Mouse (Mus musculus) limb, embryonic 11.5 days (tissue): Measurements from ENCODE around the gene Mapk6. TPM values are rescaled to one million over a fixed set of nuclear protein-coding genes. Genes with fewer than 3 reads are reported as not detected.

Experiments used
- ATAC-seq: fragments of 200-750 bp; cut with Nextera tagmentation; 2 replicates; pipeline ENCODE4 v1.8.0; 2017; ENCODE audit warnings: low read depth; ENCODE audit not compliant: insufficient number of reproducible peaks, low FRiP score, low TSS enrichment
- DNase-seq: peaks from one replicate; pipeline ENCODE4 v3.0.0-alpha.2; 2015; ENCODE audit warnings: low spot score
- H3K27ac ChIP-seq: fragments of 300-500 bp; sonication (generic); replicated peaks from 2 replicates; pipeline ENCODE4 v1.5.1; 2014; ENCODE audit warnings: low read depth, mild to moderate bottlenecking, low read length
- H3K27me3 ChIP-seq: fragments of 300-500 bp; sonication (generic); 2 replicates; pipeline ENCODE4 v1.6.1; 2014; ENCODE audit warnings: mild to moderate bottlenecking, low read length, mixed read lengths; ENCODE audit not compliant: control insufficient read depth, insufficient read depth
- H3K36me3 ChIP-seq: fragments of 300-500 bp; sonication (generic); 2 replicates; pipeline ENCODE4 v1.6.1; 2014; ENCODE audit warnings: mild to moderate bottlenecking, low read length, moderate library complexity, mixed read lengths; ENCODE audit not compliant: control insufficient read depth, insufficient read depth
- H3K4me1 ChIP-seq: fragments of 300-500 bp; sonication (generic); 2 replicates; pipeline ENCODE4 v1.6.1; 2014; ENCODE audit warnings: low read length, mixed read lengths; ENCODE audit not compliant: control insufficient read depth, insufficient read depth
- H3K4me2 ChIP-seq: fragments of 300-500 bp; sonication (generic); 2 replicates; pipeline ENCODE4 v1.6.1; 2014; ENCODE audit warnings: low read depth, mild to moderate bottlenecking, moderate library complexity; ENCODE audit not compliant: severe bottlenecking
- H3K4me3 ChIP-seq: fragments of 300-500 bp; sonication (generic); 2 replicates; pipeline ENCODE4 v1.5.1; 2014; ENCODE audit warnings: low read depth, low read length
- H3K9ac ChIP-seq: fragments of 300-500 bp; sonication (generic); 2 replicates; pipeline ENCODE4 v1.6.1; 2014; ENCODE audit warnings: mild to moderate bottlenecking, low read length
- H3K9me3 ChIP-seq: fragments of 300-500 bp; sonication (generic); 2 replicates; pipeline ENCODE4 v1.6.1; 2016; ENCODE audit warnings: low read length; ENCODE audit not compliant: control insufficient read depth
- WGBS: fragments of 180-500 bp; shearing (Covaris S2); extraction: QIAGEN DNeasy Blood & Tissue Kit; methylation state at CpG from one replicate; pipeline ENCODE4 v1.1.7; 2014; 5-methylcytosine and 5-hydroxymethylcytosine counted together
- polyA plus RNA-seq: library from polyadenylated mRNA; unstranded; fragments of >200 nt; fragmentation: Nextera tagmentation; extraction: Ambion mirVana; gene quantifications from 2 replicates; pipeline ENCODE4 v1.2.1, GENCODE M21; 2014

Gene Mapk6
- polyA plus RNA-seq, 1 experiment from 2014 or later = 151 TPM

GRCm38 (mm10) chr9:75429040-75429439, 19.2 kb upstream of the Mapk6 start:
- H3K4me2 ChIP-seq = no peak overlapping the region
- WGBS = 84% methylated on average over 2 of the region's 2 CpGs
- peaks cover 4% of the 10 kb centered on the region for H3K4me1 ChIP-seq
- H3K27ac ChIP-seq = no peak overlapping the region
- no peak overlapping the region for H3K4me3 ChIP-seq
- DNase-seq (no peak), ATAC-seq (no peak)
- no peaks in the 10 kb centered on the region for H3K27me3 ChIP-seq
- no peaks in the 10 kb centered on the region for H3K36me3 ChIP-seq
- no peak overlapping the region for H3K9ac ChIP-seq
- no peaks in the 10 kb centered on the region for H3K9me3 ChIP-seq

DNA sequence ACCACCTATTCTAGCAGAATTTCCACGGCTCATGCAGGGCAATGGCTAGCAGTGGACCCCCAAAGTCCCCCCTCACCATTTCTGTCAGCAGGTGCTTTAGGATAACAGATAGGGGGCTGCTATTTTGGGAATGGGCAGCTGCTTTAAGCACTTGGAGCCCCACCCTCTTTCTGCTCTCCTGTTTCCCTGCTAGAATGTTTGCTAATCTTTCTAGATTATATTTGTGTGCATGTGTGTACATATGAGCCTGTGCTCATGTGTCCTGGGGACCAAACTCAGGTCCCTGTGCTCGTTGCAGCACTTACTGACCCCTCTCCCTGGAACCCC, 18.4 kb upstream of the Mapk6 start:
- H3K4me2 ChIP-seq = no peak overlapping the region
- H3K27me3 ChIP-seq = no peaks in the 10 kb centered on the region
- H3K36me3 ChIP-seq = no peaks in the 10 kb centered on the region
- H3K27ac ChIP-seq = no peak overlapping the region
- H3K9me3 ChIP-seq = no peaks in the 10 kb centered on the region
- no peak for DNase-seq
- no peak for ATAC-seq
- WGBS = 66% methylated on average over 2 of the region's 2 CpGs
- no peak overlapping the region for H3K4me3 ChIP-seq
- H3K4me1 ChIP-seq = peaks cover 7% of the 10 kb centered on the region
- no peak overlapping the region for H3K9ac ChIP-seq

DNA sequence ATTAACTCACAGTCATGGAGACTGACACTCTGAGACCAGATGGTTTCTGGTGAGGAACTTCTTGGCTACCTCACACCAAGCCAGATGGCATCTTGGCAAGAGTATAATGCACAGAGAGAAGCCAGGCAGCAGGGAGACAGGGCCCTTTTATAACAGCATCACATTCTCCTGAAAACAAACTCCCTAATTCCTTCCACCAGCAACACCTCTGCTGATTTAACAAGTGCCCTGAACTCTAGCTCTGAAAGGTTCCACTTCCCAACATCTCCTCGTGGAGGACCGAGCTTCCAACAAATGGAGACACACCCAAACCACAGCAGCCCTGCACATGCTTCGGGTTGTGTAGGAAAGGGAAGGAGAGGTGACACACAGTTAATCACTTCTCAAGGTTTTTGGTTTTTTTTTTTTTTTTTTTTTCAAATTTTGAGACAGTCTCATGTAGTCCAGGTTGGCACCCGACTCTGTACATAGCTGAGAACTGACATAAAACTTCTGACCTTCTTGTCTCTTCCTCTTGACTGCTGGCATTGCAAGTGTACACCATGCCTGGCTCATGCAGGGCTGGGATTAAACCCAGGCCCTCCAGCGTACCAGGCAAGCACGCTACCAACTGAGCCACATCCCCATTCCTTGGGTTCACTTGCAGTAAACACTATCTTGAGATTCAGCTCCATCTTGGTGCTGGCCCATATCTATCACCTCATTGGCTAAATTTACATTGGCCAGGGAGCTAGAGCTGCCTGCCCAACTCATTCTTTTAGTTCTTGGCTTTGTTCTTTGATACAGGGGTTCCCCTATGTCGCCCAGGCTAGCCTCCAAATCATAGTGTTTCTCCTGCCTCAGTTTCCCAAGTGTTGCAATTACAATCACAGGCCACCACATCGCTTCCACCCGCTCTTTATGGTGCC, 17.8 kb upstream of the Mapk6 start:
- no peaks in the 10 kb centered on the region for H3K27me3 ChIP-seq
- WGBS = 72% methylated on average over 9 of the region's 9 CpGs
- peaks cover 7% of the 10 kb centered on the region for H3K4me1 ChIP-seq
- no peak for ATAC-seq
- H3K9ac ChIP-seq = no peak overlapping the region
- H3K27ac ChIP-seq = no peak overlapping the region
- no peak overlapping the region for H3K4me3 ChIP-seq
- DNase-seq = no peak
- H3K9me3 ChIP-seq = no peaks in the 10 kb centered on the region
- no peaks in the 10 kb centered on the region for H3K36me3 ChIP-seq
- H3K4me2 ChIP-seq = no peak overlapping the region

- no peaks in the 10 kb centered on the region for H3K36me3 ChIP-seq
- H3K4me1 ChIP-seq = peaks cover 7% of the 10 kb centered on the region
- no peak overlapping the region for H3K27ac ChIP-seq
- H3K4me2 ChIP-seq = no peak overlapping the region
- no peak overlapping the region for H3K4me3 ChIP-seq
- no peaks in the 10 kb centered on the region for H3K27me3 ChIP-seq
- H3K9ac ChIP-seq = no peak overlapping the region
- WGBS = 75% methylated on average over 7 of the region's 7 CpGs
- no peaks in the 10 kb centered on the region for H3K9me3 ChIP-seq
- no peak for DNase-seq
- ATAC-seq = no peak
These were observed 16.1 kb upstream of the Mapk6 start for GRCm38 (mm10) chr9:75425796-75426391.

DNA sequence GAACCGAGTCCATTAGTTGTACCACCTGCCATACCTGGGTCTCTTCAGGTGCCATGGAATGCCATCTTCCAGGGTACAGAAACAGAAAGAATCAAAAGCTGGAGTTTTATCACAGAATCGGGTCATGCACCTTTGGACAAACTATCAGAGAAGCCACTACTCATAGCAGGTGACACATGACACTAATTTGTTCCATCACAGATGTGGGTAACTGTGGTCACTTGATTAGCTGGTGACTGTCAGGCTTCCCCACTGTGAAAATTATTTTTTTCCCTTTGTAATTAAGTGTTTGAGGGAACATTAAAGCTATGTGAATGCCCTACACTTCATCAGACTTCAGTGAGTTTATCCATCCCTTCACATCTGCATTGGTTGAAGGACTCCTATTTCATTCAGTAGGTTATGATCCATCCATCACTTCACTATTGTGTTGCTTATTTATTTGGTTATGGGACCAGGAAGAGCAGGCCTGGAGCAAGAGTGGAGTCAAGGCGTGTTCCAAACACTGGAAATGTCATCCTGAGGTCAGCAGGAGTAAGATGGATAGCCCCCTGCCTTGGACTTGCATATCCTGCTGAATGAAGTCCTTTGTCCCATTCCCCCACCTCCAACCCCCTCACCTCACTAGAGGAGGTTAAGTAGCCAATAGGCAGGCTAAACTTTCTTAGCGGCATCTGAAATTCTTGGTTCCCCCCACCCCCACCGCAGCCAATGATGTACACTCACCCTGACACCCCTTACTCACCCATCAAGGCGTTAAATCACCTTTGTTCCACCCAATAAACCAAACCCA, 14.7 kb upstream of the Mapk6 start:
- H3K9ac ChIP-seq = no peak overlapping the region
- H3K4me1 ChIP-seq = peaks cover 7% of the 10 kb centered on the region
- no peaks in the 10 kb centered on the region for H3K36me3 ChIP-seq
- no peak overlapping the region for H3K27ac ChIP-seq
- no peak overlapping the region for H3K4me2 ChIP-seq
- 69% methylated on average over 6 of the region's 6 CpGs for whole genome bisulfite sequencing
- no peaks in the 10 kb centered on the region for H3K9me3 ChIP-seq
- ATAC-seq = no peak
- H3K27me3 ChIP-seq = no peaks in the 10 kb centered on the region
- no peak for DNase-seq
- H3K4me3 ChIP-seq = no peak overlapping the region

GRCm38 (mm10) chr9:75423683-75424082, 13.9 kb upstream of the Mapk6 start:
- Histone ChIP-seq H3K27me3 (no peaks in the 10 kb centered on the region), H3K4me1 (peaks cover 7% of the 10 kb centered on the region), H3K9ac (no peak overlapping the region), H3K36me3 (no peaks in the 10 kb centered on the region), H3K4me3 (no peak overlapping the region), H3K4me2 (no peak overlapping the region), H3K27ac (no peak overlapping the region), H3K9me3 (no peaks in the 10 kb centered on the region)
- 60% methylated on average over 5 of the region's 5 CpGs for WGBS
- no peak for DNase-seq
- ATAC-seq = no peak

- no peak overlapping the region for H3K27ac ChIP-seq
- no peaks in the 10 kb centered on the region for H3K9me3 ChIP-seq
- no peak overlapping the region for H3K4me3 ChIP-seq
- H3K4me2 ChIP-seq = no peak overlapping the region
- WGBS = 89% methylated on average over 3 of the region's 3 CpGs
- H3K27me3 ChIP-seq = no peaks in the 10 kb centered on the region
- no peaks in the 10 kb centered on the region for H3K36me3 ChIP-seq
- H3K4me1 ChIP-seq = peaks cover 7% of the 10 kb centered on the region
- H3K9ac ChIP-seq = no peak overlapping the region
- no peak for DNase-seq
- no peak for ATAC-seq
These were observed 12.5 kb upstream of the Mapk6 start for GRCm38 (mm10) chr9:75422251-75422691.

GRCm38 (mm10) chr9:75414204-75414603, 4.4 kb upstream of the Mapk6 start:
- WGBS = 27% methylated on average over 5 of the region's 5 CpGs
- no peaks in the 10 kb centered on the region for H3K9me3 ChIP-seq
- no peaks in the 10 kb centered on the region for H3K36me3 ChIP-seq
- DNase-seq (no peak), ATAC-seq (no peak)
- H3K4me1 ChIP-seq = peaks cover 2% of the 10 kb centered on the region; the same call in 1 of the 2 replicates
- H3K27ac ChIP-seq = no peak overlapping the region
- no peak overlapping the region for H3K4me3 ChIP-seq
- H3K4me2 ChIP-seq = no peak overlapping the region
- no peak overlapping the region for H3K9ac ChIP-seq
- H3K27me3 ChIP-seq = no peaks in the 10 kb centered on the region
